Mouse (Mus musculus) neural tube, embryonic 12.5 days (tissue): ENCODE measurements around the gene Coa5. TPM values are rescaled to one million over a fixed set of nuclear protein-coding genes. Genes with fewer than 3 reads are reported as not detected.
A peak's percentile ranks its signal among the peaks of the same experiment; 100 is the strongest.

Source experiments
- ATAC-seq: fragments of 200-750 bp; cut with Nextera tagmentation; 2 replicates; pipeline ENCODE4 v1.8.0; 2017; ENCODE audit warnings: low read depth, mild to moderate bottlenecking, moderate TSS enrichment, moderate library complexity; ENCODE audit not compliant: low FRiP score
- H3K27ac ChIP-seq: fragments of 300-500 bp; sonication (generic); 2 replicates; pipeline ENCODE4 v1.5.1; 2016
- H3K27me3 ChIP-seq: fragments of 300-500 bp; sonication (generic); replicated peaks from 2 replicates; pipeline ENCODE4 v1.6.1; 2016; ENCODE audit warnings: mild to moderate bottlenecking
- H3K36me3 ChIP-seq: fragments of 300-500 bp; sonication (generic); 2 replicates; pipeline ENCODE4 v1.6.1; 2016; ENCODE audit warnings: mild to moderate bottlenecking
- H3K4me1 ChIP-seq: fragments of 300-500 bp; sonication (generic); 2 replicates; pipeline ENCODE4 v1.6.1; 2016
- H3K4me2 ChIP-seq: fragments of 300-500 bp; sonication (generic); replicated peaks from 2 replicates; pipeline ENCODE4 v1.6.1; 2016; ENCODE audit warnings: mild to moderate bottlenecking
- H3K4me3 ChIP-seq: fragments of 300-500 bp; sonication (generic); 2 replicates; pipeline ENCODE4 v1.5.1; 2016
- H3K9ac ChIP-seq: fragments of 300-500 bp; sonication (generic); 2 replicates; pipeline ENCODE4 v1.6.1; 2016; ENCODE audit warnings: mild to moderate bottlenecking
- H3K9me3 ChIP-seq: fragments of 300-500 bp; sonication (generic); 2 replicates; pipeline ENCODE4 v1.6.1; 2016; ENCODE audit warnings: mild to moderate bottlenecking
- WGBS: fragments of 180-500 bp; shearing (Covaris S2); methylation state at CpG from one replicate; pipeline ENCODE4 v1.1.7; 2016; 5-methylcytosine and 5-hydroxymethylcytosine counted together
- polyA plus RNA-seq: library from polyadenylated mRNA; unstranded; fragments of >200 nt; fragmentation: Nextera tagmentation; extraction: Ambion mirVana; gene quantifications from 2 replicates; pipeline ENCODE4 v1.2.1, GENCODE M21; 2016

Coa5 gene
- polyA plus RNA-seq = 50.4 and 50.8 TPM in 2 replicates

DNA sequence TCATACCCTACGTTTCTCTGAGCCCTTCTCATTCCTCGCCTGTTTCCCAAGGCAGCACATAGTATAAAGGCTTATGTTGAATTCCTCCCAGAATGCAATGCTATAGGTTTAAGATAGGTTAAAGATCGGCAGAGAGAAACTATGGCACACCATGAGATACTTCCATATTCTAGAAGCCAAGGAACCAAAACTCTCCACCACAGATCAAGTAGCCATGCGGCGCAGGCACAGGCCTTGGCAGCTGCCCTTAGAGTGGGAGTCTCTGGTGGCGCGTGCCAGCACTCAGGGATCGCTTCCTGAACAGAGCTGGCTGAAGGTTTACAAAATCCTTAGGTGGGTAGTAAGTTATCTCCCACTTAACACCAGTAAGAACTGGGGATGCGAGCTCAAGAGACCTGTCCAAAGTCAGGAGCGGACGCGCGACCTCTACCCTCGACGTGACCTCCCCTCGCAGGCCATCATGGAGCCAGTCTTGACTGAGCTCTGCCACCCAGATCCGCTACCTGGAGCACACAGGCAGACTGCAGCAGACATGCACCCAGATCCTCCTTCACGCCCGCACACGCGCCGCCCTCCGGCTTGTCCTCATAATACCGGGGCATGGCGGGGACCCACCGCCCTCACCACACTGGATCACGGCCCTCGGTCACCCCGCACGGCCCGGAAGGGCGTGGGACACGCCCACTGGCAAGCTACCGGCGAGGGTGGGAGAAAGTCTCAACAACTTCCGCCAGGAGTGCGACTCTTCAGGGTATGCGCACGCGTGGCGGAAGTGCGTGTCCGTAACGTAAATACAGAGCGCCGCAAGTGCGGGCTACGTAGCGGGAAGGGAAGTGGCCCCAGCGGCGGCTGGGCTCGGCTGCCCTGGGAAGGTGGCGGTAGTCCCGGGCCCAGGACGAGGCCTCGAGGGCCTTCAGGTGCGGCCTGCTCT lies at the start of gene Coa5, which contains the start of gene Unc50:
TSS of gene Coa5 (minus strand) at position 738 of the 931 bp plus-strand sequence.
TSS of gene Unc50 (plus strand) at position 774 of the 931 bp plus-strand sequence.
- H3K27me3 ChIP-seq = no peaks in the 10 kb centered on the region
- H3K4me1 ChIP-seq = peaks cover 23% of the 10 kb centered on the region
- peak within 1 kb of the TSS; percentile 87 for H3K4me3 ChIP-seq
- no peaks in the 10 kb centered on the region for H3K9me3 ChIP-seq
- peak within 1 kb of the TSS; percentile 91 for H3K9ac ChIP-seq
- ATAC-seq = peak; percentile 98
- peak within 1 kb of the TSS; percentile 72 for H3K4me2 ChIP-seq
- H3K36me3 ChIP-seq = peaks cover 35% of the 10 kb centered on the region
- WGBS = 4% methylated on average over 57 of the region's 57 CpGs
- H3K27ac ChIP-seq = no peak within 1 kb of the TSS

DNA sequence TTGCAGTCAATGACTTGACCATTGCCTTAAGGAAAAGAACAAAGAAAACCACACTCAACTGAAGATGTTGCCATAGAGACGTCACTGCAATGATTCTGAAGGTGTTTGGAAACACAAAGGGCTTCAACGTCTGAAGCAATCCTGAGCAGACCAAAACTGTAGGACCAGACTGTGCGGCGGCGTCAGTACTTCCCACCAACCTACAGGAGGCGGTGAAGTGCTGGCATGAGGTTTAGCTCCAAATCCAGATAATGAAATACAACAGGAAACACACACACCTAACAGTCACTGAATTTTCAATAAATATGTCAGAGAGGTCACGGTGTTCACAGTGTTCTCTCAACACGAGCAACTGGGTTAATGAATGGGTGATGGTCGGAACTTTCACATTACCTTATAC lies 49.2 kb upstream of the Coa5 start:
- 73% methylated on average over 9 of the region's 9 CpGs for WGBS
- Histone ChIP-seq H3K36me3 (no peaks in the 10 kb centered on the region), H3K9me3 (no peaks in the 10 kb centered on the region), H3K9ac (no peak overlapping the region), H3K4me3 (no peak overlapping the region), H3K4me2 (no peak overlapping the region), H3K27ac (no peak overlapping the region), H3K27me3 (no peaks in the 10 kb centered on the region), H3K4me1 (no peaks in the 10 kb centered on the region)
- no peak for ATAC-seq

DNA sequence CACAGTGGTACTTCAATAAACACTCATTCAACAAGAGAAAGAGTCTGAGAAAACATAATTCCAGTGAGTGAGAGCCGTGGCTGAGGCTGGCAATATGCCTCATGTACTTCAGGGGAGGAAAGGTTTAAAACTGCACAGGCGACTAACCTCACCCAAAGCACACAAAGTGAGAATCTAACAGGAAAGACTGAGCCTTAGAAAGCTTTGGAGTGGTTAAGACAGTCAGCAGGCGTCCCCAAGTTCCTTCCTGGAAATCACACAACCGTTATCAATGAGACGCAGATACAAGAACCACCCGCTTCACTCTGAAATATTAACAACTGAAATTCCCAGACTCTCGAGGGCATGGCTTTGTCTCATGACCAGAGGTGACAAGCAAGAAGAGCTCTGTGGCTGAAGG lies 48.5 kb upstream of the Coa5 start:
- Histone ChIP-seq H3K4me2 (no peak overlapping the region), H3K9me3 (no peaks in the 10 kb centered on the region), H3K36me3 (no peaks in the 10 kb centered on the region), H3K9ac (no peak overlapping the region), H3K4me3 (no peak overlapping the region), H3K27ac (no peak overlapping the region), H3K4me1 (no peaks in the 10 kb centered on the region), H3K27me3 (no peaks in the 10 kb centered on the region)
- 80% methylated on average over 7 of the region's 7 CpGs for WGBS
- ATAC-seq = no peak

DNA sequence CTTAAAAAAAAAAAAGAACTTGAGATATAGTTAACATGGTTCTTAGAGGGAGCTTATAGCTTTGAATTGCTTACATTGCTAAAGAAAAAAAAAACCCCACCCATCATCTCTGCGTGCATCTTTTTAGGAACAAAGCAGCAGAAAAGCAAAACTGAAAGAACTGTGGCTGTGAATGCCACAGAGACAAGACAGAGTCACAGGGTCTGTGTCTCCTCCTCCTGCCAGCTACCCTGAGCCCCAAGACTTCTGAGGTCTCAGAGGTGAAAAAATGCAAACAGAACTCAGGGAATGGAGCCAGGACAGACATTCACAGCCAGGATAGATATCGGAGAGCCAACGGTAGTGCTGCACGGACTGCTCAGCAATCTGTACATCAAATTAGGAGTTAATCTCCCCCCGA lies 48.0 kb upstream of the Coa5 start:
- no peaks in the 10 kb centered on the region for H3K27me3 ChIP-seq
- H3K4me3 ChIP-seq = no peak overlapping the region
- no peaks in the 10 kb centered on the region for H3K36me3 ChIP-seq
- H3K27ac ChIP-seq = no peak overlapping the region
- H3K4me1 ChIP-seq = no peaks in the 10 kb centered on the region
- H3K4me2 ChIP-seq = no peak overlapping the region
- no peaks in the 10 kb centered on the region for H3K9me3 ChIP-seq
- no peak for ATAC-seq
- WGBS = 89% methylated on average over 5 of the region's 5 CpGs
- no peak overlapping the region for H3K9ac ChIP-seq

DNA sequence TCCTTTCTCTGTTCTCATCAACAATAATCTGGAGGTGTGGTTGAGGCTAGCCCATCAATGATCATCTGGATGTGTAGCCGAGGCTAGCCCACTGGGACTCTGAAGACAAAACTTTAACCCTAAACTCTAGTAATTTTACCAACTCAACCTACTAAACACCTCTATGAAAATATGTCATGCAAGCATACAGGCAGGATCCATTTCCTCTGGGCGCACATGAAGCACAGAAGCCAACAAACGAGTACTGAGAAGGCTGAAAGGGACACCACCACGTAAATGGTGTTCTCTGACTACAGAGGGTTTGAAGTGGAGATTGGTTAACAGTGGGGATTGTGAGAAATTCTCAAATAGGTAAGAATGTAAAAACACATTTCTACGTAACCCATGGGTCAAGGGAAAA lies 47.3 kb upstream of the Coa5 start:
- 95% methylated on average over 5 of the region's 5 CpGs for WGBS
- no peak for ATAC-seq
- H3K4me3 ChIP-seq = no peak overlapping the region
- H3K4me2 ChIP-seq = no peak overlapping the region
- no peaks in the 10 kb centered on the region for H3K4me1 ChIP-seq
- H3K9ac ChIP-seq = no peak overlapping the region
- H3K27ac ChIP-seq = no peak overlapping the region
- H3K36me3 ChIP-seq = no peaks in the 10 kb centered on the region
- H3K27me3 ChIP-seq = no peaks in the 10 kb centered on the region
- H3K9me3 ChIP-seq = no peaks in the 10 kb centered on the region

DNA sequence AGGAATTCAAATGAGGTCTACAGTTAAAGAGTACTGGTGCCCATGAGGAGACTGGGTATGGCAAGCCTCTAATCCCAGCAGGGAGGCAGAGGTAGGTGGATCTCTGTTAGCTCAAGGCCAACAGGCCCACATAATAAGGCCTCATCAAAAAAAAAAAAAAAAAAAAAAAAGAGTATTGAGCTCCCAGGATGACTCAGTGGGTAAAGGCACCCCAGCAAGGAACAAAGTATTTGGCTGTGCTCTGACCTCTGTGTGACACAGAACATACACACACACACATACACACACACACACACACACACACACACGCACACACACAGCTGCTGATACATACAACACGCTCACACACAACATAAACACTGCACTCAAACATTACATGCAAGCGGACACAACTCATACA lies 45.4 kb upstream of the Coa5 start:
- no peak overlapping the region for H3K4me2 ChIP-seq
- no peaks in the 10 kb centered on the region for H3K9me3 ChIP-seq
- no peak overlapping the region for H3K27ac ChIP-seq
- 93% methylated on average over 3 of the region's 3 CpGs for WGBS
- no peak overlapping the region for H3K9ac ChIP-seq
- H3K4me1 ChIP-seq = no peaks in the 10 kb centered on the region
- H3K36me3 ChIP-seq = no peaks in the 10 kb centered on the region
- no peak overlapping the region for H3K4me3 ChIP-seq
- ATAC-seq = no peak
- H3K27me3 ChIP-seq = no peaks in the 10 kb centered on the region

DNA sequence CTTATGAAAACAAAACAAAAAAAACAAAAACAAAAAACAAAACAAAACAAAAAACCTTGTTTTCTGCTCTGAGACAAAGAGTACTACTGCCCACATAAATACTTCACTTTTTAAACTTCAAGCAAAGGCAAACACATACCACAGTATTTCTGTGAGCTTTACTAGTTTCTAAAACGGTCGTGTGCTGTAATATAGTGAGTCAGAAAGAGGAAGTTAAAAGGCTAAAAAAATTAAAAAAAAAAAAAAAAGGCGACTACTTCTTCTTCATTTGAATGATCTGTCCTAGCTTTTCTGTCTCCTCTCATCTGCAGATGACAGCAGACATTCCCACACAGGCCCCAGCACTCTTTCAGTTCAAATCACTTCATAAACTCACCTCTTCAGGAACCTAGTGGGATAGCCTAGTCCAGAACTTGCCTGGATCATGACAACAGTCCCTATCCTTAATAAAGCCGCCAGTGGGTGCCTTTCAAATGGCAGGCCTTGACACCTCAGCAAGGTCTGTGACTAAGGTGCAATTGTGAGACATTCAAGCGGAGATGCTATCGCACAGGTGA lies 44.8 kb upstream of the Coa5 start:
- Histone ChIP-seq H3K9me3 (no peaks in the 10 kb centered on the region), H3K27ac (no peak overlapping the region), H3K27me3 (no peaks in the 10 kb centered on the region), H3K4me2 (no peak overlapping the region), H3K36me3 (no peaks in the 10 kb centered on the region), H3K4me1 (no peaks in the 10 kb centered on the region), H3K9ac (no peak overlapping the region), H3K4me3 (no peak overlapping the region)
- 89% methylated on average over 6 of the region's 6 CpGs for WGBS
- ATAC-seq = no peak

DNA sequence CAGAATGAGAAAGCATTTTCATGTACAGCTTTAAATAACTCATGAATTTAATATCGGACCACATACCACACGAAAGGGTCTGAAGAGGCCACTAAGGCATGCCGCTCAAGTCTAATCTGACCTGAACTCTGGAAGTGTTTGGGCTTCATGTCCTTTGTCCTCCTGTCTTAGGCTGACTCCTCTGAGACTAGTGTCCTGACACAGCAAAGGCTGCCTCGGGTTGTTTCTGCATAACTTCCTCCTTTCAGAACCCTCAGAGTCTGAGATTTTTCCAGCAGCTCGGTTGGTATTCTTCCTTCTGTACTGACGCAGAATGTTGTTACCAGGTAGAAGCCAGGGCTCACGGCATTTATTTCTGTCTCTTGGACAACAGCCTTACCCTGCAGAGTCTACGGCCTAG lies 44.1 kb upstream of the Coa5 start:
- WGBS = 85% methylated on average over 8 of the region's 8 CpGs
- Histone ChIP-seq H3K4me3 (no peak overlapping the region), H3K4me1 (no peaks in the 10 kb centered on the region), H3K36me3 (no peaks in the 10 kb centered on the region), H3K9me3 (no peaks in the 10 kb centered on the region), H3K4me2 (no peak overlapping the region), H3K27ac (no peak overlapping the region), H3K27me3 (no peaks in the 10 kb centered on the region), H3K9ac (no peak overlapping the region)
- no peak for ATAC-seq

DNA sequence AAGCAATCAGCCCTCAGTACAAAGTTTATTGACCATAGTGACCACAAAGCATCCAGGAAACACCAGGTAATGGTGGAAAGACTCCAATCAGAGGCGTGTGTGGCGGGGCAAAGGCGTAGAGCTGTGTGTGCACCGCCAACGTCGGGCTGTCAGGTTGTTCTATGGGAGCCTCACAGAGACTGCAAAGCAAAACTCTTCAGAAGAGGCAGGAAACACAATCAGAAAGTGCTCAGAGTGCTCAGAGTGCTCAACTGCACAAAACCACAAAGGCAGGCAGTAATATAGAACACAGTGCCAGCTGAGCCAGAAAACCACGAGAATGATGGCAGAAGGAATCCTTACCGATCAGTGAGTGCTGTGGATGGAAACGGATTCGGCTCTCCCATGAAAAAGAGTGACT lies 43.3 kb upstream of the Coa5 start:
- Histone ChIP-seq H3K4me3 (no peak overlapping the region), H3K4me2 (no peak overlapping the region), H3K27ac (no peak overlapping the region), H3K9ac (no peak overlapping the region), H3K4me1 (no peaks in the 10 kb centered on the region), H3K9me3 (no peaks in the 10 kb centered on the region), H3K36me3 (no peaks in the 10 kb centered on the region), H3K27me3 (no peaks in the 10 kb centered on the region)
- 88% methylated on average over 10 of the region's 10 CpGs for WGBS
- no peak for ATAC-seq

DNA sequence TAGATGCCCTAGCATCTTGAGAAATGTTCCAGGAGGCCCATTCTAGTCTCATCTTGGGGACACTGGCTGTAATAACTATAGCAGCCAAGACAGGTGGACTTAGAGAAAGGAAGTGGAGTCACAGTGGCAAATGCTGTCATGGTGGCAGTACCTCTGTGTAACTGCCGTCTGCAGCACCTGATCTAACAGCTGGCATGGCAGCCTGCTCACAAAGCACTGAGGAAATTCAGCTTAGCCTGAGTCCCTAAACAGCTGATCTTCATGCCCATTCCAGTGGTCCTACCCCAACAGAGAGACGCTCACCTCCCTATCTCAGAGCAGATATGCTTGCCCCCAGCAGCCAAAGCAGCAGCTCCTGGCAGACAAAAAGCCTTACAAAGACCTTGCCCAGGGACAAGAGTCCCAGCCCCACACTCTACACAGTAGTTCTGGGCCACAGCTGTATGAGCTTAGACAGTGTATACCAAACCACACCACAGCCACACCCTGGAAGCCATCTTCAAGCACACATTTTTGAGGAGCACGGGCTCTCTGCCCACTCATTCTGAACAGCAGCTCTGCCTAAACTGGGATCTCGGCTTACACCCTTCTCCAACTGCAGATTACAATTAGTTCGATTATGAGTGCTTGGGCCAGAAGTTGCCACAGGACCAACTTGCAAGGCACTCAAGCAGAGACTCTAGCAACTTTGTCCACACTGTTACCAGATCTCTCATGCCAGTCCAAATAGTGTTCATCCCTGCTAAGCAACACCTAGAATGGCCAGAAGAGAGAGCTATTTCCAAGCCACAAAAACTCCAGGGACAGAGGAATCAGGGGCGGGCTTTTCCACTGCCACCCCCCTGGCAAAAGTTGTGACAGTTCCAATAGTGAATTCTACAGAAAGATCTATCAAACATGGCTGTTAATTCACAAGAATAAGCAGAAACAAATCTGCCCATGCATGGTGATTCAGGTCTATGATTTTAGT lies 41.6 kb upstream of the Coa5 start:
- Histone ChIP-seq H3K27ac (no peak overlapping the region), H3K4me1 (no peaks in the 10 kb centered on the region), H3K4me3 (no peak overlapping the region), H3K36me3 (no peaks in the 10 kb centered on the region), H3K9me3 (no peaks in the 10 kb centered on the region), H3K9ac (no peak overlapping the region), H3K27me3 (no peaks in the 10 kb centered on the region), H3K4me2 (no peak overlapping the region)
- ATAC-seq = no peak
- WGBS = 82% methylated on average over 6 of the region's 6 CpGs

DNA sequence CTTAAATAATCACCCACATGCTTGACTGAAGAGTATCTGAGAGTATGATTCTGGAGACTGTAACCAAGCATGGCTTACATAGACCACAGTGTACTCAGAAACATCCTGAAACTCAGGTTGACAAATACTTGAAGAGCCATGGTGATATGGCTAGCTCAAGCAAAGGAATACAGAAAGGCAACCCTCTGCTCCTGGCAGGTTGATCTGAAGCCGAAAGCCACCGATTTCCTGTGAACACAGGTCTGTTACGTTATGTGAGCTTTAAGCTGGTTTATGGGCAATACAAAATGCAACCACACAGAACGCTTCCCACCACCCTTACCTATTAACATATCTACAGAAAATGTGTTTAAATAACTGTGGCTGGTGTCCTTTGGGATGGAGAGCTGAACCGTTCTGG lies 39.1 kb upstream of the Coa5 start:
- H3K27ac ChIP-seq = no peak overlapping the region
- no peak overlapping the region for H3K4me2 ChIP-seq
- ATAC-seq = no peak
- H3K9me3 ChIP-seq = no peaks in the 10 kb centered on the region
- 91% methylated on average over 5 of the region's 5 CpGs for WGBS
- H3K36me3 ChIP-seq = no peaks in the 10 kb centered on the region
- H3K4me1 ChIP-seq = no peaks in the 10 kb centered on the region
- no peak overlapping the region for H3K9ac ChIP-seq
- H3K27me3 ChIP-seq = no peaks in the 10 kb centered on the region
- H3K4me3 ChIP-seq = no peak overlapping the region

DNA sequence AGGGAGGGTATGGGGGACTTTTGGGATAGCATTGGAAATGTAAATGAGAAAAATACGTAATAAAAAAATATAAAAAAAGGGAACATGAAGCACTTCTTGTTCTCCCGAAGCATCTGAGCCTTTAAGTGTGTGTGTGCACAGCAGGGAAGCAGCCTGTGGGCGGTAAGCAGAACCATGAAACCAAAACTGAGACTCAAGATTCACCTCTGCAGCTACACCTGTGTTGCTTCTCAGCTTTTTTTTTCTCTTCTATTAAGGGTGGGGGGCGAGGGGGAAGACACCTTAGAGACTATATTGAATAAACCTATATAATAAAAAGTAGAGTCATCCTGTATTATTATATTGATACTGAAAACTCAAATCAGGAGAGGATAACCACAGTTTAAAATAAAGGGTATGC lies 37.9 kb upstream of the Coa5 start:
- Histone ChIP-seq H3K27ac (no peak overlapping the region), H3K9me3 (no peaks in the 10 kb centered on the region), H3K27me3 (no peaks in the 10 kb centered on the region), H3K9ac (no peak overlapping the region), H3K4me3 (no peak overlapping the region), H3K4me2 (no peak overlapping the region), H3K4me1 (no peaks in the 10 kb centered on the region), H3K36me3 (no peaks in the 10 kb centered on the region)
- 93% methylated on average over 4 of the region's 4 CpGs for WGBS
- no peak for ATAC-seq
